Mouse (Mus musculus) layer of hippocampus, adult 18-20 months (tissue): ENCODE measurements around the gene 2610028H24Rik. TPM values are rescaled to one million over a fixed set of nuclear protein-coding genes. Genes with fewer than 3 reads are reported as not detected.

Source experiments
- DNase-seq, 2 experiments: peaks; one replicate each; pipeline ENCODE4 v3.0.0; 2022; ENCODE audit warnings: low spot score in 2 of 2
- total RNA-seq, 2 experiments: library from RNA; stranded (reverse); gene quantifications; 2 replicates each; pipeline ENCODE4 v1.2.3; 2021

Gene 2610028H24Rik
- total RNA-seq, 2 experiments from 2014 or later = not detected

- no peak for DNase-seq
Observed at GRCm38 (mm10) chr10:76488265-76488664, 39.4 kb downstream of the 2610028H24Rik start.

- DNase-seq = no peak
Observed at GRCm38 (mm10) chr10:76489205-76489604, 40.3 kb downstream of the 2610028H24Rik start.

GRCm38 (mm10) chr10:76493527-76493926 is 44.6 kb downstream of the 2610028H24Rik start:
- DNase-seq = peak in 1 of 2 experiments; percentile 16

DNA sequence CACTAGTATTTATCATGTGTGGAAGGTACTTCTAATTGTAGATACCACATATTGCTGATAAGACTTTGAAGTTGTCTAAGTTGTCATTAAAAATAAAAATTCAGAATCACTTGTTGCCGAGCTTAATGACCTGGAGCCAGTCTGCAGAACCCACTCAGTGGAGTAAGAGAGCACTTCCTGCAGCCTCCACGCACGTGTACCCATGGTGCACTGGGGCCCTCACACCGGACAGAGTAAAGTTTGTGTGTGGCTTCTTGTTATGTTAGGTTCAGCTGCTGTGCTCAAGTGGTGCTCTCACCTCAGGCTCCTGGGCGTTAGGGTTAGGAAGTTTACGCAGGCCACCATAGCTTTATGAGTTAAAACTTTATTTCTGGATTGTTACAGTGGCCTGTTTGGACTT is 46.6 kb downstream of the 2610028H24Rik start:
- no peak for DNase-seq

- peak; percentile 3 to 41 for DNase-seq
Observed at GRCm38 (mm10) chr10:76496366-76496765, 47.5 kb downstream of the 2610028H24Rik start.

DNA sequence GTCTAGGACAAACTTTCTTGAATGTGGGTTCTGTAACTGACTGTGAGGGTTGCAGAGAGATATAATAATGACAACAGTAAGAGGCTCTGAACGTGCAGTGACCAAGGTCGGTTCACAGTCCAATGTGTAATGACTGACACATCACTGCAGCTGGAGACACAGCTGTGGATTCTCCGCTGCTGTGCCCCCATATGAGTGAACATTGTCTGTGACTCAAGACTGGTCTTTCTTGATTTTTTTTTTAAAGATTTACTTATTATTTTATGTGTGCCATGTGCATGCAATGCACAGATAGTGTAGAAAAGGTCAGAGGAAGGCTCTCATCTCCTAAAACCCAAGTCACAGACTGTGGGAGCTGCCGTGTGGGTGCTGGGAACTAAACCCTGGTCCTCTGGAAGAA is 48.6 kb downstream of the 2610028H24Rik start:
- DNase-seq = no peak

GRCm38 (mm10) chr10:76504271-76504943 is 55.5 kb downstream of the 2610028H24Rik start:
- DNase-seq = no peak

DNA sequence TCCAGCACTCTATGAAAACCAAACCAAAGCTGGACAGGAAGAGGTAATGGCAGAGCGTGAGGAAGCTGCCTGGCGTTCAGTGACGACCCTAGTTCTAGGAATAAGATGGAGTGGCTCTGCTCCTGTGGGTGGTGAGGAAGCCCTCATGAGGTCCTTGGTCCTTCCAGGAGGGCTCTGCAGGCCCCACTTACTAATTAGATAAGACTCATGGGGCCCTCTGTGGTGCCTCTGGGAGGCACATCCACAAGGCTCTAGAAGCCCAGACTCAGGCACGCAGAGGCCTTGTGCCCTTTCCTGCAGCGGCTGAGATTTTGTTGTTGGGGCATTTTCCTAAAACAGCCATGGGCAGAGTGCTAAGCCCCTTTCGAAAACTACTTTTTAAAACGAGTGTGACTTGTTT is 57.0 kb downstream of the 2610028H24Rik start:
- no peak for DNase-seq

Other genes starting within 250 kb of the 2610028H24Rik start
- gene Prmt2, start 211.2 kb upstream of the 2610028H24Rik start, total RNA-seq = 10 to 100 TPM; 77.8 to 83.7 TPM
- gene S100b, start 195.2 kb upstream of the 2610028H24Rik start, total RNA-seq = 100 to 1,000 TPM; 156 to 157 TPM
- gene Dip2a, start 103.8 kb upstream of the 2610028H24Rik start, total RNA-seq = 10 to 100 TPM; 56.9 to 59.6 TPM
- not detected for gene AC141477.1, start 8.6 kb upstream of the 2610028H24Rik start, total RNA-seq
- 10 to 100 TPM; 20.6 to 23.2 TPM for gene Pcnt, start 6.3 kb upstream of the 2610028H24Rik start, total RNA-seq
- gene Mcm3ap, start 19.8 kb downstream of the 2610028H24Rik start, total RNA-seq = 10 to 100 TPM; 57.1 to 58.0 TPM
- 1 to 10 TPM; 4.7 to 4.8 TPM for gene Ybey, start 20.0 kb downstream of the 2610028H24Rik start, total RNA-seq
- gene Lss, start 82.5 kb downstream of the 2610028H24Rik start, total RNA-seq = 10 to 100 TPM; 40.5 to 41.6 TPM
- gene Spatc1l, start 113.2 kb downstream of the 2610028H24Rik start, total RNA-seq = not detected
- not detected for gene Ftcd, start 126.6 kb downstream of the 2610028H24Rik start, total RNA-seq
- gene Col6a2, start 174.5 kb downstream of the 2610028H24Rik start, total RNA-seq = 1 to 10 TPM; 6.0 TPM